Mouse (Mus musculus) stomach, embryonic 16.5 days (tissue): ENCODE measurements at regions not wholly inside any gene's neighbourhood (a gene's known extent, or its start where the extent isn't known, plus 50 kb on each side); places are given as distances from the start of the nearest gene placed in this dataset.

ENCODE experiments used
- ATAC-seq: fragments of 200-750 bp; cut with Nextera tagmentation; 2 replicates; pipeline ENCODE4 v1.8.0; 2017; ENCODE audit warnings: moderate number of reproducible peaks, moderate TSS enrichment; ENCODE audit not compliant: insufficient read depth, low FRiP score
- H3K27ac ChIP-seq: fragments of 300-500 bp; sonication (generic); 2 replicates; pipeline ENCODE4 v1.5.1; 2014; ENCODE audit warnings: low read length
- H3K27me3 ChIP-seq: fragments of 300-500 bp; sonication (generic); 2 replicates; pipeline ENCODE4 v1.6.1; 2014; ENCODE audit warnings: low read length, control low read depth, mixed read lengths; ENCODE audit not compliant: control insufficient read depth, insufficient read depth
- H3K36me3 ChIP-seq: fragments of 300-500 bp; sonication (generic); 2 replicates; pipeline ENCODE4 v1.6.1; 2014; ENCODE audit warnings: low read length; ENCODE audit not compliant: control insufficient read depth, insufficient read depth
- H3K4me1 ChIP-seq: fragments of 300-500 bp; sonication (generic); 2 replicates; pipeline ENCODE4 v1.6.1; 2014; ENCODE audit warnings: low read length, control low read depth, mixed read lengths; ENCODE audit not compliant: control insufficient read depth, insufficient read depth
- H3K4me2 ChIP-seq: fragments of 300-500 bp; sonication (generic); 2 replicates; pipeline ENCODE4 v1.6.1; 2014; ENCODE audit warnings: low read depth, low read length, mixed read lengths
- H3K4me3 ChIP-seq: fragments of 300-500 bp; sonication (generic); replicated peaks from 2 replicates; pipeline ENCODE4 v1.5.1; 2014; ENCODE audit warnings: mild to moderate bottlenecking, low read length
- H3K9ac ChIP-seq: fragments of 300-500 bp; sonication (generic); 2 replicates; pipeline ENCODE4 v1.6.1; 2014; ENCODE audit warnings: low read length
- H3K9me3 ChIP-seq: fragments of 300-500 bp; sonication (generic); replicated peaks from 2 replicates; pipeline ENCODE4 v1.6.1; 2016; ENCODE audit warnings: low read length, control low read depth; ENCODE audit not compliant: control insufficient read depth
- WGBS: fragments of 180-500 bp; shearing (Covaris S2); extraction: QIAGEN DNeasy Blood & Tissue Kit; methylation state at CpG from one replicate; pipeline ENCODE4 v1.1.7; 2014; 5-methylcytosine and 5-hydroxymethylcytosine counted together

- H3K4me2 ChIP-seq: no peak overlapping the region
- no peak for ATAC-seq
- no peaks in the 10 kb centered on the region for H3K9me3 ChIP-seq
- no peaks in the 10 kb centered on the region for H3K36me3 ChIP-seq
- H3K4me3 ChIP-seq: no peak overlapping the region
- H3K27ac ChIP-seq: no peak overlapping the region
- no peaks in the 10 kb centered on the region for H3K27me3 ChIP-seq
- H3K4me1 ChIP-seq: no peaks in the 10 kb centered on the region
- WGBS: 57% methylated on average over 5 of the region's 5 CpGs
- no peak overlapping the region for H3K9ac ChIP-seq
Observed at GRCm38 (mm10) chr12:106839618-106840017, 648.8 kb upstream of the 3110018I06Rik start.

DNA sequence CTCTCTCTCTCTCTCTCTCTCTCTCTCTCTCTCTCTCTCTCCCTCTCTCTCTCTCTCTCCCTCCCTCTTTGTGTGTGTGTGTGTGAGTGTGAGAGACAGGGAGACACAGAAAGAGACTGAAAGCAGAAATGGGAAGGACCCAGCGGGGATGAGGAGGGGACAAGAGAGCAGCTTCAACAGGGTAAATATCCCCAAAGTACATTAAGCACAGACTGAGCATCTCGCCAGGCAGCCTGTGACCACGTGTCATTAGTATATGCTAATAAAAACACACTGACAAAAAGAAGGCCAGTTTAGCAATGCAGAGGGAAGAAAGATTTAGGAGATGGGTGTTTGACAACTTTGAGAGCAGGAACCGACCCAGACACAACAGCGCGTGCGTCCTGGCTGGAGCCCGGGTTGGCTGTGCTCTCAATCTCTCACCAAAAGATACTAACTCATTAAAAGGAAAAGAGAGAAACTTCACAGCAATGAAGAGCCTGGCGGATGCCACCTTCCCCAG is 648.2 kb upstream of the 3110018I06Rik start:
- no peaks in the 10 kb centered on the region for H3K27me3 ChIP-seq
- no peak overlapping the region for H3K9ac ChIP-seq
- H3K36me3 ChIP-seq: no peaks in the 10 kb centered on the region
- 54% methylated on average over 9 of the region's 9 CpGs for WGBS
- H3K4me1 ChIP-seq: no peaks in the 10 kb centered on the region
- no peak overlapping the region for H3K4me3 ChIP-seq
- H3K4me2 ChIP-seq: no peak overlapping the region
- H3K9me3 ChIP-seq: no peaks in the 10 kb centered on the region
- H3K27ac ChIP-seq: no peak overlapping the region
- no peak for ATAC-seq

- Histone ChIP-seq H3K4me2 (no peak overlapping the region), H3K4me1 (no peaks in the 10 kb centered on the region), H3K9ac (no peak overlapping the region), H3K4me3 (no peak overlapping the region), H3K36me3 (no peaks in the 10 kb centered on the region), H3K9me3 (no peaks in the 10 kb centered on the region), H3K27ac (no peak overlapping the region), H3K27me3 (no peaks in the 10 kb centered on the region)
- WGBS: 59% methylated on average over 8 of the region's 8 CpGs
- no peak for ATAC-seq
Observed at GRCm38 (mm10) chr12:106841996-106842395, 646.4 kb upstream of the 3110018I06Rik start.

GRCm38 (mm10) chr12:106842396-106842795 is 646.0 kb upstream of the 3110018I06Rik start:
- H3K9ac ChIP-seq: no peak overlapping the region
- no peak overlapping the region for H3K4me3 ChIP-seq
- H3K4me1 ChIP-seq: no peaks in the 10 kb centered on the region
- H3K9me3 ChIP-seq: no peaks in the 10 kb centered on the region
- WGBS: 48% methylated on average over 8 of the region's 8 CpGs
- no peaks in the 10 kb centered on the region for H3K27me3 ChIP-seq
- no peaks in the 10 kb centered on the region for H3K36me3 ChIP-seq
- ATAC-seq: no peak
- no peak overlapping the region for H3K27ac ChIP-seq
- no peak overlapping the region for H3K4me2 ChIP-seq

GRCm38 (mm10) chr12:106851666-106852065 is 636.8 kb upstream of the 3110018I06Rik start:
- H3K4me3 ChIP-seq: no peak overlapping the region
- H3K9me3 ChIP-seq: no peaks in the 10 kb centered on the region
- H3K27me3 ChIP-seq: no peaks in the 10 kb centered on the region
- no peak overlapping the region for H3K27ac ChIP-seq
- H3K9ac ChIP-seq: no peak overlapping the region
- H3K36me3 ChIP-seq: no peaks in the 10 kb centered on the region
- 69% methylated on average over 4 of the region's 4 CpGs for WGBS
- no peak overlapping the region for H3K4me2 ChIP-seq
- H3K4me1 ChIP-seq: no peaks in the 10 kb centered on the region
- no peak for ATAC-seq

DNA sequence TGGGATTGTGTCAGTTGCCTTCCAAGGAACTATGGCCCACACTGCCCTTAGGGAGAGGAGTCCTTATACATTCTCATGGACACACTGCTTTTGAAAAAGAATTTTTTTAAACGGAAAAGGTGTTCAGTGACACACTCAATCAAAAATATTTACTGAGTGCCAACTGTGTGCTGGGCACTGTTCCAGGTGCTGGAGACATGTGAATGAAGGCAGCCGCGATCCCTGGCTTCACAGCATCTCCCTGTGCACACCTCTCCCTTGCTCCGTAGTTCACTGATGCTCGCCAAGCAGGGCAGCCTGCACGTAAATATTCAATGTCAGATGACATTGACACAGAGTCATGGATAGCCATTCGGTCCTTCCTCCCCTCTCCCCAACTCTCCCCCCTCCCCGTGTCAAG is 635.7 kb upstream of the 3110018I06Rik start:
- H3K27me3 ChIP-seq: no peaks in the 10 kb centered on the region
- no peaks in the 10 kb centered on the region for H3K36me3 ChIP-seq
- no peaks in the 10 kb centered on the region for H3K9me3 ChIP-seq
- H3K4me3 ChIP-seq: no peak overlapping the region
- no peak overlapping the region for H3K9ac ChIP-seq
- 62% methylated on average over 8 of the region's 8 CpGs for WGBS
- no peak overlapping the region for H3K4me2 ChIP-seq
- no peak overlapping the region for H3K27ac ChIP-seq
- H3K4me1 ChIP-seq: no peaks in the 10 kb centered on the region
- ATAC-seq: no peak

GRCm38 (mm10) chr12:106853711-106854240 is 634.7 kb upstream of the 3110018I06Rik start:
- no peak overlapping the region for H3K4me3 ChIP-seq
- H3K9ac ChIP-seq: no peak overlapping the region
- H3K4me1 ChIP-seq: no peaks in the 10 kb centered on the region
- no peaks in the 10 kb centered on the region for H3K27me3 ChIP-seq
- no peak overlapping the region for H3K27ac ChIP-seq
- H3K4me2 ChIP-seq: no peak overlapping the region
- ATAC-seq: no peak
- no peaks in the 10 kb centered on the region for H3K36me3 ChIP-seq
- 41% methylated on average over 11 of the region's 11 CpGs for WGBS
- H3K9me3 ChIP-seq: no peaks in the 10 kb centered on the region

DNA sequence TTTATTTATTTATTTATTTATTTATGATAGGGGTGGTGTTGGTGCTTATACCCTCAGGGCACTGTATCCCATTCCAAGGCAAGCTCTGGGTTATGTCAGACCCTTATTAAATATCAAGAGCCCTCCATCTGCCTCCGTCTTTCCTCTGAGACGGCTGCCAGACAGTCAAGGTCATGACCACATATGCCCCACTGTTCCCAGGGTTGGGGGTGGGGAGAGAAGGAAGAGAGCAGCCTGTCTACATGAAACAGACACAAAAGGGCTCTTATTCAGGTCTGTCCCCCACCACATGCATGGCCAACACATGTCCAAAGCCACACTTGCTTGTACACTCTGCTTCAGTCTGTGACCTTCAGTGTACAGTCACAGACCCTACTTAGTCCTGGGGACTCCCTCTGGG is 632.9 kb upstream of the 3110018I06Rik start:
- WGBS: 58% methylated on average over 2 of the region's 2 CpGs

DNA sequence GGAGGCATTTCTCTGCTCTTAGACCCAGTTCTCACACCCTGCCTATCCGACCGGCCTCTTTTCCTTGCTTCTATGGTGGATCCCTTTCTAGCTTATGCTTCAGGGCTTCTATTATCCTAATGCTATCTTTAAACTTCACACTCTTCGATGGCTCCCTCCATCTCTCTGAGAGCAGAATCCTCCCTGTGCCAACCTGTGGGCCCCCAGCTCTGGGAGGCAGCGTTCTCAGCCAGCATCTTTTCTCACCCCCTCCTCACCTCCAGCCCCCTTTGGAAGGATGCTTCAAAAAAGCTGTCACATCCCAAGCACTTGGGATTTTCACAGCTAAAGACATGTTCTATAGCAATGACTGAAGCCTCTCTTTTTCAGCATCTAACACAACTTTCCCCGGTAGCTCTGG is 626.8 kb upstream of the 3110018I06Rik start:
- H3K27ac ChIP-seq: no peak overlapping the region
- no peak overlapping the region for H3K4me3 ChIP-seq
- H3K36me3 ChIP-seq: no peaks in the 10 kb centered on the region
- no peak for ATAC-seq
- H3K4me1 ChIP-seq: no peaks in the 10 kb centered on the region
- no peak overlapping the region for H3K9ac ChIP-seq
- H3K4me2 ChIP-seq: no peak overlapping the region
- no peaks in the 10 kb centered on the region for H3K9me3 ChIP-seq
- WGBS: 86% methylated on average over 5 of the region's 5 CpGs
- H3K27me3 ChIP-seq: no peaks in the 10 kb centered on the region

More for the DNA sequence above, 632.9 kb upstream of the 3110018I06Rik start:
- H3K36me3 ChIP-seq: no peaks in the 10 kb centered on the region
- H3K4me1 ChIP-seq: no peaks in the 10 kb centered on the region
- H3K9me3 ChIP-seq: no peaks in the 10 kb centered on the region
- H3K9ac ChIP-seq: no peak overlapping the region
- no peak overlapping the region for H3K4me3 ChIP-seq
- no peaks in the 10 kb centered on the region for H3K27me3 ChIP-seq
- H3K4me2 ChIP-seq: no peak overlapping the region
- no peak overlapping the region for H3K27ac ChIP-seq
- no peak; the same call in 1 of the 2 replicates for ATAC-seq
